Mouse (Mus musculus) mesoderm, embryonic 11.5 days (tissue): Measurements from ENCODE around the gene Gse1.
A peak's percentile ranks its signal among the peaks of the same experiment; 100 is the strongest.

Experiments used
- DNase-seq: peaks from one replicate; pipeline ENCODE4 v3.0.0-alpha.2; 2012; ENCODE audit warnings: low read depth, low spot score

Gse1 gene

DNA sequence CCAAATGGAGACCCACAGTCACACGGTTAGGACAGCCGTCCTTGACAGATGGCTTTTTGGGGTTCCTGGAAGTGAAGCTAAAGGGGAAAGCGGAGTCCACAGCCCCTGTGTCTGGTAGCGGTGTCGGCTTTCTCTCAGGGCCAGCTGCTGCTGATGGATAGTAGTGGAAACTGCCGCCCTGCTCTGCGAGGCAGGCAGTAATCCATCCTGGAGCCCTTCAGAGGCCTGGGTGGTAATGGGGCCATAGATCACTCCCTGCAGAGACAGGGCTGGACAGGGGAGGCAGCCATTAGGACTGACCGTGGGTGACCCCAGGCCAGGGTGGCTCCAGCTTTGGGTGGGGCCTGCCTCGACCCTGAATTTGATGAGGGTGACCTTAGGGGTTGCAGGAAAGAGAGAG is 146.3 kb downstream of the Gse1 start:
- peak; percentile 89 for DNase-seq

DNA sequence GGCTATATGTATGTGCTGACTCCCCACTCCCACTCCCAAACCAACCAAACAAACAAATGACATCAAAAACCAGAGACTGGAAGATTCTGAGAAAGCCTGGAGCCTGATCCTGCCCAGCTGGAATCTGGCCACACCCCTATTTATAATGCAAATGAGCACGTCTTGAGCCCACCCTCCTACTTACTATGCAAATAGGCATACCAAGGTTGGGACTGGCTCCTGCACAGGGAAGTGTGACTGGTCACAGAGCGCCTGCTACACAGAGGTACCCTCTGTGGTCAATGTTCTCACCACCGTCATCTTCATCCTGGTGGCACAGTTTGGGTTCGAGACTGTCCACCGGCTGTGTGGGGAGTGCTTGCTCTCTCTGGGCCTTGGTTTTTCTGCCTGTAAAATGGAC is 146.9 kb downstream of the Gse1 start:
- DNase-seq: peak; percentile 70

DNA sequence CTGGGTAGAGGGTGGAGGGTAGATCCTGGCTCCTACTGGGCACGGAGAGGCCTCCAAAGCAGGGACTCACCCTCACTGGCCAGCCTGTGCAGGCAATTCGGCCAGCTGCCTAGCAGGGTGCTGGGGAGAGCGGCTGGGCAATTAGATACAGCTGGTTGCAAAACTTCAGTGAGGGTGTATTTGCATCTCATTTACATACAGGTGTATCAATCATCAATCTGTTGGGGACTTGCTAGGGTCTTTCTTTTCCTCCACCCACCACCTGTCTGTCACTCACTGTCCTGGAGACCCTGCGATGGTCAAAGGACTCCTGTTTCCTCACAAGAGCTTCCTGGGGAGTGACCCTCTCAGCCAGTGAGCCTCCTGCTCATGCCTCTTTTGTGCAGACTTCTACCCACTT is 148.0 kb downstream of the Gse1 start:
- DNase-seq: no peak

- peak; percentile 61 for DNase-seq
Measured at GRCm38 (mm10) chr8:120376847-120377802, 148.9 kb downstream of the Gse1 start.

DNA sequence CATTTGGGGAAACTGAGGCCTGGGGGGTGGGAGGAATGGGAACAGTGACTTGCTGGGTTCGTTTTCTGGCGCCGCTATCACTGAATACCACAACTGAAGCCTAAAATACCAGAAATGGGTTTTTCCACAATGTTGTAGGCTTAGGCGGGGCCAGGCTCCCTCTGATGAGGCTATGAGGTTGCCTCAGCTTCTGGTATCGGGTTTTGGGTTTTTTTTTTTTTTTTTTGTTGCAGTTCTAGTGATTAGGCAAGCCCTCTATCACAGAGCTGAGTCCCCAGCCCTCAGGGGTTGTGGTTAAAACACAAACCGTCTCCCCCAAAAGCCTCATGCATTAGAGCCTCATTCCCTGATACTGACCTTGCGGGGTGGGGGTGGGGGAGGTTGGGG is 149.5 kb downstream of the Gse1 start:
- DNase-seq: no peak

DNA sequence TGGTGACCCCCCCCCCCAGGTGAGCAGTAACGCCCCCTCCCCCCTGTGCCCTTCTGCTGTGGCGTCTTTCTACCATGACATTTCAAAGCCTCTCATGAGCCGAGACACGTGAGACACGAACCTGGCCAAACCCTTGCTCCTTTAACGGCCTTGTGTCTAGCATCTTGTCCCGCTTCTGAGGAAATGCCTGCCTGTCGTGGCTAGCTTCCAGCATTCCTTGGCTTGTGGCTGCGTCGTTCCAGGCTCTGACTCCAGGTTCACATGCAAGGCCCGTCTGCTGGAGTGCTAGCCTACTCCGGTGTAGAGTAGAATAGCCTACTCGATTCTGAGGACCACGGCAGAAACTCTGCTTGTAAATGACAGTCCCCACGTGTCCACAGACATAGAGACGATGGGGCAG is 150.1 kb downstream of the Gse1 start:
- DNase-seq: no peak

DNA sequence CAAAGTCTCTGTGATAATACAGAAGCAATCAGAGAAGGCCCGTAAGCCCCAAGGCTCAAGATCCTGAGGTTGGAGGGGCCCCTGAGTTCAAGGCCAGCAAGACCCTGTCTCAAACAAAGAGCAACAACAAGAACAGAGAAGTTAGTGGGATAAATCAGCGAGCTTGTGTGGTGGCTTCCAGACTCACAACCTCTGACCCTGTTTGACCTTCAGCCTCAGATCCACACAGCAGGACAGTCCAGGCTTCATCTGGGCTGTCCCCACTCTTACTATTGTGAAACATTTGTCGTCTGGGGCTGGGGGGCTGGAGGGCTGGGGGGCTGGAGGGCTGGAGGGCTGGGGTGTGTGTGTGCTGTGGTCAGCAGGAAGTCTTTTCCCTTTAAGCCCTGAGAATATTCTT is 150.8 kb downstream of the Gse1 start:
- no peak for DNase-seq

- no peak for DNase-seq
Measured at GRCm38 (mm10) chr8:120381865-120382264, 153.6 kb downstream of the Gse1 start.

- DNase-seq: no peak
Measured at GRCm38 (mm10) chr8:120382436-120383203, 154.4 kb downstream of the Gse1 start.

GRCm38 (mm10) chr8:120383204-120383560 is 154.9 kb downstream of the Gse1 start:
- DNase-seq: no peak

- no peak for DNase-seq
Measured at GRCm38 (mm10) chr8:120383713-120384112, 155.5 kb downstream of the Gse1 start.

- DNase-seq: no peak
Measured at GRCm38 (mm10) chr8:120384745-120385144, 156.5 kb downstream of the Gse1 start.

DNA sequence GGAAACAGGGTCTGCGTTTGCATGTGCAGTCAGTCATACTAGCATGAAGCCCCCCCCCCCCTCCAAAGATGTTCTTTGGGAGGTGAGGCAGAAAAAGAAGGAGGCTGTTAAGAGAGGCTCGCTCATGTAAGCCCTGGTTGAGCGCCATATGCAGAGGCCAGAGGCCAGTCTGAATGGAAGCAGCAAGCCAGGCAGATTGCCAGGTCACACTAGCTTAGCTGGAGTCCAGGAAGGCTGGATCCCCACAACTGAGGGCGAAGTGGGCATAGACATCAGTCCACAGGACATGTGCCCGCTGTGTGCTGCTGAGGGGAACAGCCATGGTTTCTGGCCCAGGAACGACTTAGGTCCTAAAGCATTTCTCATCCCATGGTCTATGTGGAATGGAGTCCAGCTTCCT is 160.0 kb downstream of the Gse1 start:
- no peak for DNase-seq

GRCm38 (mm10) chr8:120390598-120390997 is 162.3 kb downstream of the Gse1 start:
- DNase-seq: no peak

- peak; percentile 80 for DNase-seq
Measured at GRCm38 (mm10) chr8:120391856-120392255, 163.6 kb downstream of the Gse1 start.

DNA sequence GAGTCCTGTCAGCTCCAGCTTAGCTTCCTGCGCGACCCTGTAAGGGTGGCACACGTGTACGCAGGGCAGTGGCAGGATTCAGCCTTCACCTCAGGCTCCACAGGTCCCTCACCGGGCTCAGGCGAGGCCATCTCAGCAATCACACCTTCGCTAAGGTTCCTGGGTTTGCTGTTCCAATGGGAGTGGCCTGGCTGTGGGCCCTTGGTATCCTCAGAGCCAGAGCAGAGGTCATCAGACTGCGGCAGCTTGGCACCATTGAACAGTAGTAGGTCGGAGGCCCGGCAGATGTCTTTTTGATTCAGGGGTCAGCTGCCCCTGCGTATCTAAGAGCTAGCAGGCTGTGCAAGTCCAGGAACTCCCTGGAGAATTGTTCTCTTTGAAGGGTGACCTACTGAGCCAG is 164.8 kb downstream of the Gse1 start:
- no peak for DNase-seq

DNA sequence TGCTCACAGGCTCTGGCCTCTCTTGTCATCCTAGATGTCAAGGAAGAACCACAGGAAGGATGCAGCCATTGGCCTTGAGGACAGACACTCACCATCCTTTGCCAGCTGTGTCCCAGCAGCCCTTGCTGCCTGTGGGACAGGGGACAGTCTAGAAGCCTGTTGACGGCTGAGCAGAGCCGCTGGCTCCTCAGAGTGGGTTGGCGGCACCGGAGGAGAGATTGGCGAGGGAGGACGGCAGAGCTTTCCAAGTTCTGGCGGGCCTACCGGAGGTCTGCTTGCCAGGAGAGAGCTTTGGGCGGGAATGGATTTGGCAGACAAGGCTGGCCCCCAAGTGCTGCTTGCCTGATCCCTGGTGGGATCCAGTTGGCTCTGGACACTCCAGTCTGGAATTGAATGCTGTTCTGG is 165.6 kb downstream of the Gse1 start:
- DNase-seq: no peak

DNA sequence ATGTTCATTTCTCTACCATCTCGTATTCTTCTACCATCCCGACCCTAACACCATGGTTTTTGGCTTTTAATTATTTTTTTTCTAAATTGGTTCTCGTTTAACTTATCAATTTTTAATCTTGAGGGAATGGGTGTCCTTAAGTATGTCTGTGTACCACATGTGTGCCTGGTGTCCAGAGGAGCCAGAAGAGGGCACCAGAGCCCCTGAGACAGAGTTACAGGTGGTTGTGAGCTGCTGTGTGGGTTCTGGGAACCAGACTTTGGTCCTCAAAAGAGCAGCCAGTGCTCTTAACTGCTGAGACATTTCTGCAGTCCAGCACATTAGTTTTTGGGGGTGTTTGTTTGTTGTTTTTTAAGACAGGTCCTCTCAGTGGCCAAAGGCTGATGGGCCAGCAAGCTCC is 167.6 kb downstream of the Gse1 start:
- no peak for DNase-seq

GRCm38 (mm10) chr8:120396756-120397155 is 168.5 kb downstream of the Gse1 start:
- no peak for DNase-seq

GRCm38 (mm10) chr8:120397444-120398411 is 169.5 kb downstream of the Gse1 start:
- peak; percentile 66 for DNase-seq

GRCm38 (mm10) chr8:120399212-120399934 is 171.1 kb downstream of the Gse1 start:
- no peak for DNase-seq
